Mouse (Mus musculus): ENCODE data around the gene Nfkb1.

The Nfkb1 gene

DNA sequence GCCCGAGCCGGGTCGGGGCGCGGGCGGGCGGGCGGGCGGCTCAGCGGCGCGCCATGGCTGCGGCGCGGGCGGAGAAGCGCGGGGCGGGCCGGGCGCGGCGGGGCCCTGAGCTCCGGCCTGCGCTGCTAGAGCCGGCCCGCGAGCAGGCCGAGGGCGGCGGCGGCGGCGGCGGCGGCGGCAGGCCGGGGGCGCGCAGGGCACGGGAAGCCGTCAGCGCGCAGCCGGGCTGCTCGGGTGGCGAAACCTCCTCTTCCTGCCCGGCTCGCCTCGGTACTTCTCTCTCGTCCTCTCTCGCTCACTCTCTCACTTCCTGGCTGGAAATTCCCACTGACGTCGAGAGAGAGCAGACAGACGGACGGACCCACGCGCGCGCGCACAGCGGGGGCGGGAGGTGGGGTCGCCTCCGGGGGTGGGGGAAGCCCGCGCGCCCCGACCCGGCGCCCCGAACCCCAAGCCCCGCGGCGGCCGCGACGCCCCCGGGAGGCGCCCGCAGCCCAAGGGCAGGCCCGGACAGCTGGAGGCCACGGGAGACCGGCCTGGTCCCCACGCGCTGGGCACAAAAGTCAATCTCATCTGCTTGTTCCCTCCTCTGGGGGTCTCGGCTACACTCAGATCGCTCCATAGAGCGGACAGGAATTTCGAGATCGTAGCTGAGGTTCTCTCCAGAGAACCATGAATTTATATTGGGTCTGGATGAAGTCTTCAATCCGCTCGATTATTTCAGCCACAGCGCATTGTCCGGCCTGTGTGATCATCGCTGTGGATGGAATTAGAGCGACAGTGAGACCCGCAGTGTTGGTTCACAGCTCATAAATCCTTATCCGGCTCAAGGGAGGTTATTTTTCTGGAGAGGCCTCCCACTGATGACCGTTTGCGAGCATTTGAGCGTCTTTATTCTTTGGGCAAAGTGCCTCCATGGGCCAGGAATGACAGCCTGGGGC is at the start of gene Nfkb1:
Nfkb1 (minus strand) TSS at position 357 of the 941 bp plus-strand sequence.
- peak; percentile 78 to 90 for DNase-seq (ENCODE audit: inconsistent age in 2 of 2, low spot score in 1 of 2)

DNA sequence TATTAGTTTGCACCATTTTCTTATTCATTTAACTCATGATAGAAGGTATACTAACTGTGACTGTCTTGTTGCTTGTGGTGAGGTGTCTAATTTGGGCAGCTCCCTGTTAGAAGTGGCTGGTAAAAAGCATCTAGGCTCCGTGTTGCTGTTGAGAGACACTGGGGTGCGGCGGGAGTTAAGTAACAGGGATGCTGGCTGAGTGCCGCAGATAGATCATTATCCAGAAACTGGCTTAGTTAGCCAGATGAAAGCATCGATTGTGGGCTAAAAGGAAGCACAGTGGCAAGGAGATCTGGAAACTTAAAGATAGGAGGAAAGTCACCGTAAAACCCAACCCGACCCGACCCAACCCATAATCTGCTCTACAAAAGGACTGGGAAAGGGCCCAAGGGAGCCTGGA is 49.4 kb upstream of the Nfkb1 start:
- DNase-seq (ENCODE audit: inconsistent age in 2 of 2, low spot score in 1 of 2) = no peak

DNA sequence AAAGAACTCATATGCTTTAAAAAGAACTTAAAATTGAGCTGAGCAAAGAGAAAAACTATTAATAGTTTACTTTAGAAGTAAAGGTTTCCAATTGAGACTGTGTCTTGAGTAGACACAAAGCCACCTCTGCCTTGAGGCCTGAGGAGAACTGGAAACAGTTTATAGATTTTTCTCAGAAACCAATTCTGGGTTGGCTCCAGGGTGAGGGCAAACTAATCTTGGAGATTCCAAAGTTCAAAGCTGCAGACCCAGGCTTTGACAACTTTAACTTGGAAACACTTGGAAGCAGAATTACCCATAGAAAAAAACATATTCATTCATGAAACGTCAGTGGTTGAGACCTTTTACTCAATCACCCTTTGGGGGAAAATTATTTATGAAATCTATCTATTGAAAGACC is 43.4 kb upstream of the Nfkb1 start:
- no peak for DNase-seq (ENCODE audit: inconsistent age in 2 of 2, low spot score in 1 of 2)

DNA sequence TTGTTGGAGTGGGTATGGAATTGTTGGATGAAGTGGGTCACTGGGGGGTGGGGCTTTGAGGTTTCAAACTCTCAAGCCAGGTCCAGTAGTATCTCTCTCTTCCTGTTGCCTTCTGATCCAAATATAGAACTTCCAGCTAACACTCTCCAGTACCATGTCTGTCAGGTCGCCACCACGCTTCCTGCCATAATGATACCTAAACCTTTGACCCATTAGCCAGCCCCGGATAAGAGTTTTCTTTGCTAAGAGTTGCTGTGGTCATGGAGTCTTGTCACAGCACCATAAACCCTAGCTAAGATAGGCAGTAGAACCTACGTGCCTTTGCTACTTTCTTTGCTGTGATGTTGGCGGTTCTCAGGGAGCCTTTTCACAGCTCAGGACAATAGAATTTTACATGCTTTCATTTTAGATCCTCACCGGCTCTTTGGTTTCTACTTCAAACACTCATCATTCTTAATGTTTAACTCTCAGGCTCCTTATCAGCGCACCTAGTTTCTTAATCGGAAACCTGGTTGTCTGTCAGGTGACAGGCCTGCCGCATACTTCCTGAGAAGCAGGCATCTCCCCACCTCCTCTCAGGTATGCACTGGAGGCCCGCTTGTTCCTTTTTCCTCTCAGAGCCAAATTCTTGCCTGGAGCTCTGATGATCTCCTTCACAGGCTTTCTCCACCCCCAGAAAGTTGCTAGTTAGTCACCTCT is 41.5 kb upstream of the Nfkb1 start:
- DNase-seq (ENCODE audit: inconsistent age in 2 of 2, low spot score in 1 of 2) = no peak

DNA sequence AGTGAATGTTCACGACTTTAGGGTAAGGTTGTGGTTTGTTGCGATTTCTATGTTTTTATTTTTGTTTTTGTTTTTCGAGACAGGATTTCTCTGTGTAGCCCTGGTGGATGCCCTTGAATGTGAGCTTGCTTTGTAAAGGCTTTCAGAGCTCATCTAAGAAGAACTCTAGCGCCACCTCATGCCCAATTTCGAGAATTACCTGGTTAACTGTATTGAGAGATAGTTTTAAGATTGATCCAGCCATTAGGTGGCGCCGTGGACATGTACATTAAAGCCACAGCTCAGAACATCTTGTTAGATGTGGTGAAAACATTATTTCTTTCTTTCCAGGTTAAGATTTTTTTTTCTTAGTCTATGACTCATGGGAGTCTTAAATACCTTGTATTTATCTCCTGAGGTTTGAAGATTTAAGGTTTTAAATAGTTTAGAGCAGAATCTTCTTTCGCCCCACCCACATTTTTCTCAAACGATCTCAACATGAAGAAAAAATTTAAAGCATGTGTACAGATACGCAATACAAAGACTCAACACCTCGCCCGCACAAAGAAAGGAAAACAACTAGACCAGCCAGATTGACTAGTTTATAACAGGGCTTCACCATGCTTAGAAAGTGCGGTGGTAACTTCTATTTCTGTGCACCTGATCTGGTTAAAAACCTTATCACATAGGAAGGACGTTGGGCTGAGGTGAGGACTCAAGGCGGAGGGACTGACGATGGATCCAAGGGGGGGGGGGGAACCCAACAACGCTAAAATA is 40.1 kb upstream of the Nfkb1 start:
- DNase-seq (ENCODE audit: inconsistent age in 2 of 2, low spot score in 1 of 2) = peak; percentile 86 to 98

DNA sequence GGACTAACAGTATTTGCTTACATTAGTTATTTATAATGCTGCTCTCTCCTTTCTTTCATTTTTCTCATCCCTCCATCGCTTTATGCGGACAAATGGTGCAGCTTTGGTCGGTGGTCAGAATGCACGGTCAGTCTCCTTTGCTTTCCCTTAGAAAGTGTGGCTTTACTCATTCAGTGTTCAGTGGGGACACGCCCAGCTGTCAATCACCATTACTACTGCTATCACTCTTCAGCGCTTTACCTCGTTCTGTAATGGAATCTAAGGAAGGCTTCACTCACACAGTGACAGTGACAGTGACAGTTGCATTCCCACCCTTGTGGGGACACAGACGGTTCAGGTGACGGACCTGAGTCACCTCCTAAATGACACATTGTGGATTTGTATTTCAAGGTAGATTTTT is 39.4 kb upstream of the Nfkb1 start:
- DNase-seq (ENCODE audit: inconsistent age in 2 of 2, low spot score in 1 of 2) = peak in 1 of 2 experiments; percentile 29

DNA sequence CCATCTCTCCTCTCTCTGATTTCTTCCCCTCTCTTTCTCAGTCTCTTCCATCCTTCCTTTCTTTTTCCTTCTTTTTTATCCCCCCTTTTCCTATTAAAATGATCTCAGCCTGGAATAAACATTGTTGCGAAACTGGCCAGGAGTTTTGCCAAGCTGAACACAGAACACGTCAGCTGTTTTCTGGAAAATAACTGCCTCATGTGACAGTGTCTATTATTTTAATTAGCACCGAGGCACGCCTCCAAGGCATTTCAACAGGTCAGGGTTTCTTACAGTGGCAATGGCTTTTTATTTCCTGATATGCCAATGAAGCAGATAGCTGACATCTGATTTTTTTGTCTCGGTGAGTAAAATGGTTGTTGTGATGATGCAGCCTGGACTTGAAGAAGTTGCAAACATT is 38.2 kb upstream of the Nfkb1 start:
- DNase-seq (ENCODE audit: inconsistent age in 2 of 2, low spot score in 1 of 2) = peak; percentile 9 to 80

DNA sequence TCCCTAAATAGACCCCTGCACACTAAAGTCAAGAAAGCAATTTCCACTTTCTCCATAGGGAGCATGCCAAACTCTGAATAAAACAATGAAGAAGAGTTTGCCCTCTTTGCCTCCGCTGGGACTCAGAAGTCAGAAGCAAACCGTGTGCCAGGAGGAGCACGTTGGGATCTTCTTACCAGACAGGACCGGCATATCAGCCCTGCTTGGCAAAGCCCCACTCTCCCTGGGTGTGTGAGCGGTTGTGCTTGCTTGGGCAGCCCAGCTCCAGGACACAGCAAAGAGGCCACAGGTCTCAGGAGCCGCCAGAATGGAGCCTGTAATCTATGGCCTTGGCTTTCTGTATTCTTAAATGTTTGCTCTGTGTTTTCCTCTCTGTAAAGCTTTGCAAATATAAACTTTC is 37.6 kb upstream of the Nfkb1 start:
- no peak for DNase-seq (ENCODE audit: inconsistent age in 2 of 2, low spot score in 1 of 2)

DNA sequence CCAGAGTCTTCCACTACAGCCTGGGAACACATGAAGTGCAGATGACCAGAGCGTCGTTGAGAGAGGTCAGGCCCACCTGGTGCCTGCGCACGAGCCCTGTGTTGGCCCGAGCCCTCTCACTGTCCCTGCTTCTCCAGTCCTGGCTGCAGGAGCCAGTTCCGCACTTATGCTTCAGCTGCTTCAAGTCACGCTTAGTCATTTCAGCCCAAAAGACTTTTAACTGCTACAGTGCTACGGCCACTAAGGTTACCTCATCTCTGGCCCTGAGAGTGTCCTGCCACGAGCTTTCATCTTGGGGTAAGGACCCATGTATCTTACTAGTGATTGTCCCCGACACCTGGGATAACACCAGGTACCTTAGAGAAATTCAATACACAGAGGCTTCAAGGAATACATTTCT is 36.0 kb upstream of the Nfkb1 start:
- DNase-seq (ENCODE audit: inconsistent age in 2 of 2, low spot score in 1 of 2) = no peak

DNA sequence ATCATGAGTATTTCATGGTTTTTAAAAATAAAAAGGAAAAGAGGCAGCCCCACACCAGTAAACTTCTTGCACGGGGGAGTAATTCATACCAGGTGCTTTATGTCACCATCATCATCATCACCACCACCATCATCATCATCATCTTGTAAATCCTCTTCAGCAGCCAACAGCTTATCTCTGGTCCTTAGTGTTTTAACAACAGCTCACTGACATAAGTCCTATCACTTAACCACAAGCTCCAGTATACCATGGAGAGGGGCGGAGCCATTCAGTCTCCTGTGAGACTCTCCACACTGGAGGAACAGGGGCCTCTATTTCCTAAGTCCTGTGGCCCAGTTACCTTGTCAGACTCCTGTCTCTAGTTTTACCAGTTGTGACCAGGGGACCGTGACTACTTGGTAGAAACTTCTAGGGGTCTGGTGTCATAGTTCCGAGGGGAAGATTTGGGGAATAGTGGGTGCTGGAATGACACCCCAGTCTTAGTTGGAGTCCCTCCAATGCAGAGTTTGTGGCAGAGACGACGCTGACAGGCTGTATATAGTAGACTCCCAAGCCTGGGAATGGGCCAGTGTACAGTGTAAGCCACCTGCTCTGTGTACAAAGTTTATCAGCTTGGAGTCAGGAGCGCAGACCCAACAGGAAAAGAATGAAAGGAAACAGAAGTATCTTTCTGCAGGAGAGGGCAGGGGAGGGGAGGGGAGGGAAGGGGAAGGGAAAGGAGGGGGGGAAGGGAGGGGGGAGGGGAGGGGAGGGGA is 35.4 kb upstream of the Nfkb1 start:
- no peak for DNase-seq (ENCODE audit: inconsistent age in 2 of 2, low spot score in 1 of 2)

DNA sequence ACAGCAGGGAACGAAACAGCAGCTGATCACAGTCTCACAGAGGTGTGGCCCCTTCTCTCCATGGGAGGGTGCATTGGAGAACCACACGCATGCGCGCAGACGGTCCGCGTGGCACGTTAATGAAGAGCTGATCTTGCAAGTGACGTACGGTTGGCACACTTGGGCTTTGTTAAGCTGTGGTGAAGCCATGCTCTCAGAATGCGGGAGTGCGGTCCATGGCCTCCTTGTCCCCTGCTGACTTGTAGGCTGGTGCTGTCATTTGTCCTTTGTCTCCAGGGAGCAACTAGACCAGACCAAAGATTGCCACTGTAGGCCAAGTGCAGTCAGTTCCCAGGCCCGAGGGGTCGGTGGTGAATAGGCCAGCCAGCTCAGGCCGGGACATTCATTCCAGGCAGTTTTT is 34.7 kb upstream of the Nfkb1 start:
- DNase-seq (ENCODE audit: inconsistent age in 2 of 2, low spot score in 1 of 2) = no peak

DNA sequence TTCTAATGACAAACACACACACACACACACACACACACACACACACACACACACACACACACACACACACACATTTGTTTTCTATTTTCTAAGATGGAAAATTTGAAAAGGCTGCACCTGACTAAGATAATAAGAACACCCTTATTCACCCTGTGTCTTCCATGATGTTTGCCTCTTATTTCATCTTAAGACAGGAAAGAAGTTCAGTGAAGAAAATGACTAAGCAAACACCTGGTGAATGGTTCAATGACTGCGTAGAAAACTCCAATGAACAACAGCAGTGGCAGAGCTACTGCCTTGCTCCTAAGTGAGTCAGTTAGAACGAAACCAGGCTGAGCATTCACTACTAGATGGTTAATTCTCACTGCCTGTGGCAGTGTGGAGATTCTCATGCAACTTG is 30.8 kb upstream of the Nfkb1 start:
- DNase-seq (ENCODE audit: inconsistent age in 2 of 2, low spot score in 1 of 2) = no peak

DNA sequence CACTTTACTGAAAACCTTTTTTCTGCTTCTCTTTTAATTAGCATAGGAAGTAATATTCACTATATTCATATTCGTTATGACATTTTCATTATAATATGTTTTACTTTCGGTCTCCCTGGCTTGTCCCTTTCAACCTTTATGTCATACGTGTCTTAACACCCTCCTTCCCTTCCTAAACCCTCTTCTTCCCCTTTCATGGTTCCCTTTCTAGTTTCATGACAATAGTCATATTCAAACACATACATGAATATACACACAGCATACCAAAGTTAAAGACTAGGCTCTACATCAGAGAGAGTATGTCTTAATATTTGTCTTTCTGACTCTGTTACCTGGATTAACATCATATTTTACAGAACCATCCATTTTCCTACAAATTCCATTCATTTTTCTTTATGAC is 28.6 kb upstream of the Nfkb1 start:
- no peak for DNase-seq (ENCODE audit: inconsistent age in 2 of 2, low spot score in 1 of 2)

DNA sequence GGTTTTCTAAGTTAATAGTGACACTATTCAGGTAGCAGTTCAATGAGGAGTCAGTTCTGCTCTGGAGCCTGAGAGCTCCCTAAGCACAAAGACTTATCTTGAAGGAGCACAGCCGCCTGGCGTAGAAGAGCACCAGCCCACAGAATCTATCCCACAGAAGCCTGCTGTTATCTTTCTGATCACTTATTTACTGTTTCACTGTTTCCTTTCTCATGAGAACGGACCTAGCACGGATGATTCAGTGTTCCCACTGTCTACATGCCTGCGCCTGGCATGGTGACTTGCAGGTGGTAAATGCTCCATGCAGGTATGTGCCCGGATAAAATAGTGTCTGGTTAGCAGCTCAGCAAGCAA is 27.8 kb upstream of the Nfkb1 start:
- DNase-seq (ENCODE audit: inconsistent age in 2 of 2, low spot score in 1 of 2) = no peak

DNA sequence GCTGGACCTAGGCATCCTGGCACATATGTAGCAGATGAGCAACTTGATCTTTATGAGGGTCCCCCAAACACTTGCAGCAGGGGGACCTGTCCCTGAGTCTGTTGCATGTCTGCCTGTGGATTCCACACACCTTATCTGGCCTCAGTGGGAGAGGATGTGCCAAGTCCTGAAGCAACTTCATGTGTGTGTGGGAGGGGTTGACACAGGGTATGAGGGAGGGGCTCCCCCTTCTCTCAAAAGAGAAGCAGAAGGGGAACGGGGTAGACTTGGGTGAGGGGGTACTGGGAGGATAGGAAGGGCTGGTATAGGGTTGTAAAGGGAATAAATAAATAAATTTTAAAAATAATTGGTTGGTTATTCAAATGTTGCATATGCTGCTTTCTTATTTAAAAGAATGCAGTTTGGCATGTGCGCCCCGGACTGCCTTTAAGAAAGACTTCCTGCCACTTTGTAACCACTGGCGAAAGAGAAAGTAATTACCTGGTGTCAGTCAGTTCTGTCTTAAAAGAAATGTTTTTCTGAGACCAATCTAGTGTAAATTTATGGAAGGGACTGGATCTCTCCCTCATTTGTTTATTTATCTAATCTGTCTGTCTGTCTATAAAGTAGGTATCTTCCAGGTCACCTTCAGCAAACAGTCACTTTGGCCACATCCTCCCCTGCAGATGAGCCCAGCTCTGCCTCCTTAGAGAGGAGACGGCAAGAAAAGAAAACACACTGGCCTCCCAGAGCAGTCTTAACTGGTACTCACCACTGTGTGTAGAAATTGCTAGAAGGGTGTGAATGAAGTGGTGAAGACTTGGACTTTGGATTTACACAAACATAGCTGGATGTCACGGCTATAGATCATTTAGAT is 27.2 kb upstream of the Nfkb1 start:
- no peak for DNase-seq (ENCODE audit: inconsistent age in 2 of 2, low spot score in 1 of 2)

DNA sequence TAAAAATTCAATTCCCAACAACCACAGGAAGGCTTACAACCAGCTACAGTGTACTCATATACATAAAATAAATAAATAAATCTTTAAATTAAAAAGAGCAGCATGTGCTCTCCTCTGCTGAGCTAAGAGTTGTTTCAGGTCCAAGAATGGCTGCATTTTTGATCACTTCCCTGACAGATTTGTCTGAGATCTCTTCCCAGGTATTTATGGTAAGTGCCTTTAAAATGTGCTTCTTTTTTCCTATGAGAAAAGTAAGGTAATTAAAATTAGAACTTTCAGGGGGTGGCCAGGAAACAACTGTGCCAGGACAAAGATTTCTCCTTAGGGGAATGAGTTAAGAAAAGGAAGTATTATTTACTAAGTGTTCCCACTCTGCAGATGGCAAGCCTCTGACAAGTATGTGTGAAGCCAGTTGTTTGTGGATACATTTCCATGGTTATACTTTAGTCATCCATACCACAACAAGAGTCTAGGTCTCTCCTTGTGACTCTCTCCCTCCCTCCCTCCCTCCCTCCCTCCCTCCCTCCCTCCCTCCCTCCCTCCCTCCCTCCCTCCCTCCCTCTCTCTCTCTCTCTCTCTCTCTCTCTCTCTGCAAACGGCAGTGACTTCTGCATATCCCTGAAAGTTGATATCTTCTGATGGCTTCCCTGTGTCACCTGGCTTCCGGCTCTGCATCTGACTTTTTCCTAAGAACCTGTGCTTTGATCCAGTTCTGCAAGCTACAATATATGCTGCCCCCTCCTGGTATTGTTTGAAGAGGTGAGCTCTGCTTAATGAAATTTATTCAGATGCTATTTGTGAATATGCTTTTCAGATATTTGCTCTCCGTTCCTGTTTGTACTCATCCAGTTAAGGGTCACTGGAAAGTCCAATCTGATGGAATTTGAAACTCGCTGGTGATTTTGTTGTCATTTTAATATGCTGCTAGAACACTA is 21.9 kb upstream of the Nfkb1 start:
- peak in 1 of 2 experiments; percentile 72 for DNase-seq (ENCODE audit: inconsistent age in 2 of 2, low spot score in 1 of 2)

DNA sequence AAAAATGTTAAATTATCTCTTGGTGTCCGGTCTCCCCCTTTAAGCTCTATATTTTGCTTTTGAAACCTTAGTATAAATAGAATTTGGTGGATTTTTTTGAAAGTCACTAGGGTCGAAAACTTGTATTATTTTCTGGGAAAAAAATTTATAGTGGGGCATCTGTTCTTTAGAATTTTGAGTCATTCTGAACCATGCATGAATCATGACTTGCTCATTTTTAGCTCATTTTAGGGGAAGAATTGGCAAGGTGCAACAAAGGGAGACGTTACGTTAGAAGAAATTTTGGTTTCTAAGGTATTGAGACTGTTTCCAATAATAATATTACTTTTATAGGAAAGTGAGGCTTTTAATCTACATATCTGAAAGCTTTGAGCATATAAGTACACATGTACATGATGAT is 20.3 kb upstream of the Nfkb1 start:
- no peak for DNase-seq (ENCODE audit: inconsistent age in 2 of 2, low spot score in 1 of 2)

DNA sequence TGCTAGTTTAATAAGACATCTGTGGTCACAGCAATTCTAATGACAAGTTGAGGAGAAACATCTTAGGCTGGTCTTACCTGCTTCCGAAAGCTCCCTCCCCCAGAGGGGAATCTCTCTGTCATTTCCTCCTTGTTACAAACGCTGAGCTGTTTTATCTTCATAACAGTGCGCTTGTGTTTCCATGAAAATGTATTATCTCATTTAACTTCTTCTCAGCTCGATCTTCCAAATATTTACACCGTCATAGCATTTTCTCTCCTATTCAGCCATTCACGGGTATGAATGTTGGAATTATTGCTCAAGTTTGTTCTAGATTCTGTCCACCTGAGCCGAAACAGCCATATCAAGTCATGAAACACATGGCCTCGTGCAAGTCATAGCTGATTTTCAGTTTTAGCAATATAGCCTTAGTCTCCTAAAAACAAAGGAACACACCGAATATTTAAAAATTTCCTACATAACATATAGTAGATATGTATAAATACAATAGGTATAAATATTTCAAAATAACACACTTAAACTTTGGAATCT is 19.8 kb upstream of the Nfkb1 start:
- DNase-seq (ENCODE audit: inconsistent age in 2 of 2, low spot score in 1 of 2) = no peak

DNA sequence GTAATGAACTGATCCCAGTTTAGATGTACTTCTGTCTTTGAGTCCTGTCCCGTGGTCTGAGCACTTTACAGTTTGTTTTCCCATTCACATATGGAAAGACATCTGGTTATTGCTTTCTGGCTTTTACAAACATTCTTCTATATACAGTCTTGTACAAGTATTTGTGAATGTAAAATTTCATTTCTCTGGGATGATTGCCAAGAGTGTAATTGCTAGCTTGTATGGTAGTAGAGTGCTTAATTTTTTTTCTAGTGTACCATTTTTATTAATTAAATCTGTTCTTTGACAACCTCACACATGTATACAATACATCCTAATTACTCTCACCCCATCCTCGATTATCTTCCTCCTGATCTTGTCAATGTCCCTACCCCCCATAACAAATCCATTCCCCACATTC is 12.0 kb upstream of the Nfkb1 start:
- DNase-seq (ENCODE audit: inconsistent age in 2 of 2, low spot score in 1 of 2) = no peak

Data from adrenal gland, adult (tissue).